Mouse (Mus musculus): ENCODE measurements around the gene Fam98c. TPM values are rescaled to one million over a fixed set of nuclear protein-coding genes. Genes with fewer than 3 reads are reported as not detected.

The Fam98c gene
- total RNA-seq, 2 experiments from 2014 or later, result 25.1 to 26.0 TPM

DNA sequence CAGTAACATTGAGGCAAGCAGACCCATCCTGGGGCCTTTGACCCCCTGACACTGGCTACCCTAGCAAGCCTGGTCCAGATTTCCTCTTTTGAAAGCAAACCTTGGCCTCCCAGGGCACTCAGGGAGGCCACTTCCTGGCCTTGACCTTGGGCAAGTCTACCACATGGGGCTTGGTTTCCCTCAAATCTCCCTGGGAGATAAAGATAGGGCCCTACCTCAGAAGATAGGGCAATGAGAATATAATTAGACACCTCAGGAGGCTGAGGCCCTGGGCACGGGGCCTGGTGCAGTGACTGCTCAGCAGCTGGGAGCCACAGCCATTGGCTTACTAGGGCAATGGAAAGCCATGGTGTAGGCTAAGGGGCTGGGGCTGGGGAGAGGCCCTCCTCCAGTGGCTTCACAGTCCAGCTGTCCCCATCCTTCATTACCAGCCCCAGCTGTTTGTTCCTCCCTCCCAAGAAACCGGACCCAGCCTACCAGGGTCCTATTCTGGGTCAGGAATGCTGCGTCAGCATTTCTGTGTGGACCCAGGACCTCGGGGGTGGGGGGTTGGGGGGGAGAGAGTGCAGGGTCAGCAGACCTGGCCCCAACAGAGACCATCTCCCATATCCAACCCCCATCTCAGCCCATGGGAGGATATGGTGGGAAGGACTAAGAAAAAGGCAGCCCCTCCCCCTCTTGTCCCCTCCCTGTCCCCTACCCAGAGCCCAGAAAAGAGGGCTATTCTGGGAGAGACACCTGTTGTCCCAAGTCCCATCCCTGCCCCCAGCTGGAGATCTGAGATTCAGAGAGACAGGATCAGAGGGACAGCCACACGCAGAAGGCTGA lies 32.3 kb downstream of the Fam98c start:
- intact Hi-C loops (cut with DNase I), result no loop called here

DNA sequence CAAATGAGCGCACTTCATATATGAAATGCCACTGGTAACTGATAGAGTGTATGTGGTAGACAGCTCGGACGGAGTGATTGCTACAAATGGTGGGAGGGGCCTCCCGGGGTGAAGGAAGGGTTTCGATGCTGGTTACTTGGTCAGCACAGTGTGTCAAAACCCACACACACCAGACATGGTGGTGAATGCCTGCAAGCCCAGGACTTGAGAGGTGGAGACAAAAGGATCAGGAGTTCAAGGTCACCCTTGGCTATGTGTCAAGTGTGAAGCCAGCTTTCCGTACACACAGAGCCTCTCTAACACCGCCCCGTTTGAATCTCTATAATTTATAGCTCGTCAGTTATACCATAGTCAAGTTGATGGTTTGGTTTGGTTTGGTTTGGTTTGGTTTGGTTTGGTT lies 33.2 kb downstream of the Fam98c start:
- intact Hi-C loops (cut with DNase I), result no loop called here
- no peak for DNase-seq (ENCODE audit: extremely low spot score in 1 of 2, low spot score in 2 of 2)

More for the DNA sequence above, 32.3 kb downstream of the Fam98c start:
- DNase-seq (ENCODE audit: extremely low spot score in 1 of 2, low spot score in 2 of 2), result no peak

DNA sequence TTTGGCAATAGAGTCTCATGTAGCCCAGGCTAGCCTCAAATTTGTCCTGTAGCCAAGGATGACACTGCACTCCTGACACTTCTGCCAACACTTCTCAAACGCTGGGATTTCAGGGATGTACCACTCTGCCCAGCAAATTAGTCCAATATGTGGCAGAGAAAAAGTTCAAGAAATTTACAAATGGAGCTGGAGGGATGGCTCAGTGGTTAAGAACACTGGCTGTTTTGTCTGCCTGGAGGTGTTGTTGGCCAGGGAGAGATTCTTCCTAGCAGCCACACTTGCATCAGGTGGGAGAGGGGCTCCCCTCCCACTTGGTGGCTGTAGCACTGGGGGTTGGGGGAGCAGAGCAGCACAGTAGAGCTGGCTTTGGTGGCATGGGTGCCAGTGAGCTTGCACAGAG lies 36.5 kb downstream of the Fam98c start:
- intact Hi-C loops (cut with DNase I), result no loop called here
- DNase-seq (ENCODE audit: extremely low spot score in 1 of 2, low spot score in 2 of 2), result no peak

DNA sequence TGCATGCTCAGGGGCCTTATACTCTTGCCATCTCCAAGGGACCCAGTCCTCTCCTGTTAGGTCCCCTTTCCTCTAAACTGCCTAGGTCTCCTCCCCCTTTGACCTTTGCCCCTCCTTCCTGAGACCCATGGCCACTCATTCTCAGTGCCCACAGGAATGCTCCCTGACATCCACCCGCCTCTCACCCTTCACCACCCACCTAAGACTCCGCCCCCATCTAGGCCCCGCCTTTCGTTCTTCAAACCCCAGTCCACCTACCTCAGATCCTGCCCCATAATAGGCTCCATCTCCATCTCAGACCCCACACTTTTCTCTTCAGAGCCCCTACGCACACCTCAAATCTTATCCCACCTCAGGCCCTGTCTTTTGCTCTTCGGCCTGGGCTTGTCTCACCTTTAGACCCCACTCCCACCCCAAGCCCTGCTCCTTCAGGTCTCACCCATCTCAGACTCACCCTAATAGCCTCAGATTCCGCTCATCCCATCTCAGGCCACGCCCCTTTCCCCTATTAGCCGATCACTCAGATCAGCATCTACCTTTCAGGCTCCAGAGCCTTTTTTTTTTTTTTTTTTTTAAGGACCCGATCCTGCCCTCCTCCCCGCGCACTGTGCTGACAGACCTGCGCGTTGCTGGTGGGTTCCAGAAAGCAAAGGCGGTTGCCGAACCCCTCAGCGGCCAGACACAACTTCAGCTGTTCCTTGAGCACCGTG lies 37.7 kb downstream of the Fam98c start:
- intact Hi-C loops (cut with DNase I), result no loop called here

DNA sequence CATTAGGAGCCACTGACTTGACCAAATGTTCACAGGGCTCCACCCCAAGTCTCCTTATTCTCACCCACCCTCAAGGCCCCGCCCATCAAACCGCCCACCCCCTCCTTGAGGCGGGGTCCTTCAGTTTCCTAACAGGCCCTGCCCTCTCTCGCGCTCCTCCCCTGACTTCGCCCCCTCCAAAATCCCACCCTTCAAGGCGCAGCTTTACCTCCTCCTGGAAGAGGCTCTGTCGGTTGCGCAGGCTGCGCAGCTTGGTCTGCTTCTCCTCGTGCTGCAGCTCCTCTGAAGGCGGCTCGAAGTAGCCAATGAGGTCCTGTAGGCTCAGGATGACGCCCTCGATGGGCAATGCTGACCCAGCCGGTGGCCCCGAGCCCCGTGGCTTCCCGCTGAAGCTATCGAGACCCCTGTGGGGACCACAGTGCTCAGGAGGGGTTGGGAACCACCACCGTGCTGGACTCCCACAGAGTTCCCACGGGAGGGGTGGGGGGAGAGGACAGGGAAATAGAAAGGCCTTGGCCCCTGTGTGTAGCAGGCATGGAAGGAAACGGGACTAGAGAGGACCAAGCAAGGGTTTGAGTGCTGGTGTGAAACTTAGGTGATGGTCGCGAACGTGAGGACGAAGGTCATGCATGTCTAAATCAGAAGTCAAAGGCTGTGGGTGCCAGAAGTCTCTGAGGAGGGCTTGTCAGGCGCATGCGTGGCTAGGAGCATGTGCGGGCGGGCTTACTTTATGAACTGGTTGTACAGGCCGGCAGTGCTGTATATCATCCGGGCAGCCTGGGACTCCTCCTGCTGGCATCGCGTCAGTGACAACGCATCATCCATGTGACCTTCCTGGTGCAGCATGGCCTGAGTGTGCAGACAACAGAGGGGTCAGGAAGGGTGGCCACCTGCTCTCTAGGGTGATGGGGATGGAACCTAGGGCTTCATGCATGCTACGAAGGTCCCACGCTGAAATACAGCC lies 46.8 kb downstream of the Fam98c start:
- intact Hi-C loops (cut with DNase I), result no loop called here

More for the DNA sequence above, 37.7 kb downstream of the Fam98c start:
- DNase-seq (ENCODE audit: extremely low spot score in 1 of 2, low spot score in 2 of 2), result no peak

More for the DNA sequence above, 46.8 kb downstream of the Fam98c start:
- DNase-seq (ENCODE audit: extremely low spot score in 1 of 2, low spot score in 2 of 2), result peak; percentile 17 to 74

Other genes starting within 250 kb of the Fam98c start
- 100 to 1,000 TPM; 151 to 160 TPM for gene Actn4, start 193.9 kb downstream of the Fam98c start, total RNA-seq (2021)
- 100 to 1,000 TPM; 171 to 178 TPM for gene Eif3k, start 174.4 kb downstream of the Fam98c start, total RNA-seq (2021)
- 1 to 10 TPM; 5.8 to 6.0 TPM for gene Map4k1, start 174.2 kb downstream of the Fam98c start, total RNA-seq (2021)
- gene Ryr1, start 31.1 kb downstream of the Fam98c start, total RNA-seq (2021), result 1 to 10 TPM; 6.7 to 7.0 TPM
- gene Rasgrp4, start 21.4 kb downstream of the Fam98c start, total RNA-seq (2021), result 1 to 10 TPM; 1.8 to 2.1 TPM
- under 1 TPM; 0.58 to 0.65 TPM for gene Ggn, start 14.0 kb upstream of the Fam98c start, total RNA-seq (2021)
- 10 to 100 TPM; 37.9 TPM for gene Spred3, start 14.2 kb upstream of the Fam98c start, total RNA-seq (2021)
- 100 to 1,000 TPM; 167 to 170 TPM for gene Psmd8, start 24.5 kb upstream of the Fam98c start, total RNA-seq (2021)
- 1 to 10 TPM; 1.8 TPM for gene Catsperg1, start 57.8 kb upstream of the Fam98c start, total RNA-seq (2021)
- gene Kcnk6, start 76.3 kb upstream of the Fam98c start, total RNA-seq (2021), result 1 to 10 TPM; 1.9 to 3.6 TPM
- 10 to 100 TPM; 41.6 to 42.1 TPM for gene Yif1b, start 82.1 kb upstream of the Fam98c start, total RNA-seq (2021)
- gene 2200002D01Rik, start 92.2 kb upstream of the Fam98c start, total RNA-seq (2021), result not detected
- 10 to 100 TPM; 20.5 to 21.3 TPM for gene Spint2, start 125.7 kb upstream of the Fam98c start, total RNA-seq (2021)
- gene Ppp1r14a, start 133.1 kb upstream of the Fam98c start, total RNA-seq (2021), result 1 to 10 TPM; 2.4 to 3.3 TPM
- 100 to 1,000 TPM; 127 to 141 TPM for gene Dpf1, start 147.7 kb upstream of the Fam98c start, total RNA-seq (2021)